Mouse (Mus musculus): ENCODE measurements around the gene Gm13889. TPM values are rescaled to one million over a fixed set of nuclear protein-coding genes. Genes with fewer than 3 reads are reported as not detected.

Gm13889 gene
- under 1 TPM; 0.25 to 0.91 TPM for polyA plus RNA-seq (2017; shearing (Covaris generic))

GRCm38 (mm10) chr2:93956908-93957784 is at the start of gene Gm13889:
Gene Gm13889 (minus strand): TSS chr2:93957201.

GRCm38 (mm10) chr2:93996254-93996653 is 39.3 kb upstream of the Gm13889 start, which contains the start of gene Gm27027:
Gene Gm27027 (minus strand): TSS chr2:93996354.

Other genes with a start within 250 kb of the Gm13889 start
- 10 to 100 TPM; 79.0 to 92.5 TPM for gene Ext2, start 134.6 kb downstream of the Gm13889 start, polyA plus RNA-seq (2017; shearing (Covaris generic))
- 10 to 100 TPM in 1 of 2 experiments, 1 to 10 TPM in 1; 9.6 to 20.0 TPM for gene Accs, start 107.3 kb downstream of the Gm13889 start, polyA plus RNA-seq (2017; shearing (Covaris generic))
- 1 to 10 TPM in 1 of 2 experiments, under 1 TPM in 1; 0.52 to 1.2 TPM for gene Accsl, start 88.0 kb downstream of the Gm13889 start, polyA plus RNA-seq (2017; shearing (Covaris generic))
- not detected for gene Gm27027, start 39.2 kb upstream of the Gm13889 start, polyA plus RNA-seq (2017; shearing (Covaris generic))
- 10 to 100 TPM; 54.7 to 72.3 TPM for gene Alkbh3, start 53.6 kb upstream of the Gm13889 start, polyA plus RNA-seq (2017; shearing (Covaris generic))
- 10 to 100 TPM; 40.3 to 43.7 TPM for gene Hsd17b12, start 200.8 kb upstream of the Gm13889 start, polyA plus RNA-seq (2017; shearing (Covaris generic))

All from inflammation-experienced regulatory T-cells (primary cell).